Comparison of ENCODE assay signal across 22 mouse cellular contexts in the genomic region with DNA sequence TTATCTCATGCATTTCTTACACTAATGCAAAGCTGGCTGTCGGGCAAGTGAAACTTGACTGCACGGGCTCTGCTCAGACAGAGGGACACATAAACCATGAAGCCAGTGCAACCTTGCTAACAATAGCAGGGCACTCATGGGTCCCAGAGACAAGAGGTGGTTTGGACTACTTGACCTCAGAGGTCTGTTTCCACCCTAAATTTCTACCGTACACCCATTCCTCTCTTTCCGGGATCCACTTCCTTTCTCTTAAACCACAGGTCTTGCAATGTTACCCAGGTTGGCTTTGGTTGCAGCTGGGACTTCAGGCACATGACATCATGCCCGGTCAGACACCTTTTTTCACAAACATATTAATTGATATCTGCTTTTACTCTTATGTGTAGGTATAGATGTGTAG.
"Had no signal": no experiment of that assay in that cellular context is flagged by ENCODE, and none has a peak within 500 bp of the region (broad histone marks: within the 10 kb centered on the region; RNA-seq: fewer than 3 reads in every experiment).

No protein-coding gene starts in this region.

- H3K36me3 ChIP-seq: limb, embryonic 10.5 days; limb, embryonic 13.5 days; liver, embryonic 12.5 days; liver, embryonic 15.5 days; lung, embryonic 15.5 days; midbrain, embryonic 15.5 days; neural tube, embryonic 12.5 days; neural tube, embryonic 15.5 days; stomach, embryonic 15.5 days had no signal

- H3K27ac ChIP-seq: limb, embryonic 10.5 days; limb, embryonic 13.5 days; liver, embryonic 12.5 days; liver, embryonic 15.5 days; lung, embryonic 15.5 days; midbrain, embryonic 10.5 days; midbrain, embryonic 15.5 days; neural tube, embryonic 12.5 days; neural tube, embryonic 15.5 days; stomach, embryonic 15.5 days had no signal

- H3K27me3 ChIP-seq: limb, embryonic 13.5 days; liver, embryonic 12.5 days; liver, embryonic 15.5 days; lung, embryonic 15.5 days; megakaryocyte, embryonic 14.5 days; midbrain, embryonic 15.5 days; neural tube, embryonic 12.5 days; neural tube, embryonic 15.5 days; stomach, embryonic 15.5 days had no signal

- H3K4me2 ChIP-seq: limb, embryonic 13.5 days; liver, embryonic 12.5 days; liver, embryonic 15.5 days; lung, embryonic 15.5 days; midbrain, embryonic 15.5 days; neural tube, embryonic 12.5 days; neural tube, embryonic 15.5 days; stomach, embryonic 15.5 days had no signal

- H3K9ac ChIP-seq: limb, embryonic 13.5 days; liver, embryonic 12.5 days; liver, embryonic 15.5 days; lung, embryonic 15.5 days; midbrain, embryonic 15.5 days; neural tube, embryonic 12.5 days; neural tube, embryonic 15.5 days; stomach, embryonic 15.5 days had no signal

- H3K4me1 ChIP-seq: liver, embryonic 15.5 days had no signal

- DNase-seq: kidney, adult 9 months; kidney, postnatal 14 days; kidney, postnatal 4 days; liver; lung, adult 18-20 months; lung, postnatal 10 days; lung, postnatal 4 days; retina, postnatal 1 day; right cerebral cortex, postnatal 25 days; spleen, adult 18-20 months; thymus, postnatal 36 days had no signal

- H3K4me3 ChIP-seq: limb, embryonic 10.5 days; limb, embryonic 13.5 days; liver, embryonic 12.5 days; liver, embryonic 15.5 days; lung, embryonic 15.5 days; megakaryocyte, embryonic 14.5 days; midbrain, embryonic 10.5 days; midbrain, embryonic 15.5 days; neural tube, embryonic 12.5 days; neural tube, embryonic 15.5 days; stomach, embryonic 15.5 days had no signal

- ATAC-seq: liver, embryonic 12.5 days; midbrain, embryonic 15.5 days had no signal

- H3K9me3 ChIP-seq: limb, embryonic 10.5 days; limb, embryonic 13.5 days; liver, embryonic 12.5 days; liver, embryonic 15.5 days; lung, embryonic 15.5 days; midbrain, embryonic 15.5 days; neural tube, embryonic 12.5 days; neural tube, embryonic 15.5 days; stomach, embryonic 15.5 days had no signal
